Comparison of ENCODE assay signal across 8 mouse cellular contexts in genomic region chr7:123499481-123500238, GRCm38 (mm10). TPM values are rescaled to one million over a fixed set of nuclear protein-coding genes. Genes with fewer than 3 reads are reported as not detected.
DNase-seq lines count a peak whose midpoint lies in the region; ATAC-seq and TF ChIP-seq lines count a peak whose summit lies in the region.

No protein-coding gene starts in this region.

- TF ChIP-seq EP300 in heart, postnatal 0 days (IDR thresholded peaks at IDR 0.05; ENCODE audit: low read depth): no peak

- DNase-seq in layer of hippocampus, adult 2 months (ENCODE audit: low spot score in 2 of 2): peak in 1 of 2 experiments; percentile 23
- DNase-seq in layer of hippocampus, postnatal 25 days (ENCODE audit: extremely low spot score in 1 of 2, low spot score in 1 of 2): no peak
- peak; percentile 56 to 64 for DNase-seq in cerebellum, postnatal 14 days
- no peak for DNase-seq in heart, postnatal 0 days (ENCODE audit: low spot score)
- no peak for DNase-seq in liver, embryonic 11.5 days (ENCODE audit: low spot score)
- DNase-seq in telencephalon, adult 2 months (ENCODE audit: low read depth, low spot score): peak; percentile 15
- no peak for DNase-seq in spleen, postnatal 14 days (ENCODE audit: low spot score in 2 of 2)
- no peak for DNase-seq in kidney, adult 8-10 months

- H3K4me1 ChIP-seq in heart, postnatal 0 days (ENCODE audit: control insufficient read depth, insufficient read depth): peaks cover 6% of the 10 kb centered on the region; the same call in 1 of the 2 replicates
- no peaks in the 10 kb centered on the region; the same call in 1 of the 2 replicates for H3K4me1 ChIP-seq in liver, embryonic 11.5 days (replicated peaks; ENCODE audit: control insufficient read depth, insufficient read depth, low read length)

- ATAC-seq in heart, postnatal 0 days (ENCODE audit: insufficient read depth, low read depth): no peak
- ATAC-seq in liver, embryonic 11.5 days (replicated peaks; ENCODE audit: low FRiP score): no peak

- peak overlapping the region; percentile 43 for H3K9ac ChIP-seq in heart, postnatal 0 days (replicated peaks; ENCODE audit: low read depth, low read length)
- H3K9ac ChIP-seq in liver, embryonic 11.5 days (ENCODE audit: low read depth, low read length): peak overlapping the region; percentile 50; the same call in 1 of the 2 replicates

- no peaks in the 10 kb centered on the region for H3K27me3 ChIP-seq in heart, postnatal 0 days (ENCODE audit: control insufficient read depth, insufficient read depth, low read length)
- peaks cover 12% of the 10 kb centered on the region for H3K27me3 ChIP-seq in liver, embryonic 11.5 days (replicated peaks; ENCODE audit: control insufficient read depth, insufficient read depth, low read length)

- WGBS in heart, postnatal 0 days: 42% methylated on average over 19 of the region's 19 CpGs
- 46% methylated on average over 19 of the region's 19 CpGs for WGBS in liver, embryonic 11.5 days

- no peaks in the 10 kb centered on the region for H3K36me3 ChIP-seq in heart, postnatal 0 days (replicated peaks; ENCODE audit: control insufficient read depth, insufficient read depth, low read length)
- H3K36me3 ChIP-seq in liver, embryonic 11.5 days (ENCODE audit: control insufficient read depth, insufficient read depth, low read length): no peaks in the 10 kb centered on the region

- H3K4me3 ChIP-seq in layer of hippocampus, adult 2 months: peak overlapping the region; percentile 81
- peak overlapping the region; percentile 54 for H3K4me3 ChIP-seq in heart, postnatal 0 days (ENCODE audit: low read depth, low read length)
- H3K4me3 ChIP-seq in liver, embryonic 11.5 days (ENCODE audit: low read depth, low read length): peak overlapping the region; percentile 59

- peak overlapping the region; percentile 97 for H3K27ac ChIP-seq in layer of hippocampus, adult 2 months
- H3K27ac ChIP-seq in heart, postnatal 0 days (ENCODE audit: low read depth): no peak overlapping the region
- H3K27ac ChIP-seq in liver, embryonic 11.5 days (ENCODE audit: low read depth, low read length): no peak overlapping the region

- H3K9me3 ChIP-seq in heart, postnatal 0 days (replicated peaks; ENCODE audit: control insufficient read depth, low read length): no peaks in the 10 kb centered on the region
- no peaks in the 10 kb centered on the region for H3K9me3 ChIP-seq in liver, embryonic 11.5 days (ENCODE audit: control insufficient read depth, low read length)

- H3K4me2 ChIP-seq in heart, postnatal 0 days (ENCODE audit: low read depth, low read length): peak overlapping the region; percentile 88
- peak overlapping the region; percentile 84 for H3K4me2 ChIP-seq in liver, embryonic 11.5 days

- no peak for TF ChIP-seq CTCF in layer of hippocampus, adult 2 months (conservative IDR thresholded peaks at IDR 0.05)
- TF ChIP-seq CTCF in heart, postnatal 0 days (IDR thresholded peaks at IDR 0.05; ENCODE audit: low read depth): no peak

RNA-seq across cellular contexts. Expression of gene Zkscan2, which starts 0.6 kb away (rescaled TPM):
- total RNA-seq in layer of hippocampus, adult 2 months (2021): 10 to 100 TPM; 19.9 to 25.8 TPM
- total RNA-seq in layer of hippocampus, postnatal 25 days (2021): 10 to 100 TPM; 14.2 to 25.9 TPM
- total RNA-seq in heart, postnatal 0 days (2014; rRNA removed; ENCODE audit: low replicate concordance): 0.15 and 4.1 TPM in 2 replicates
- 0.22 and 0.48 TPM in 2 replicates for polyA plus RNA-seq in heart, postnatal 0 days (2015; fragmentation: Nextera tagmentation; extraction: Ambion mirVana)
- 0.90 and 0.93 TPM in 2 replicates for polyA plus RNA-seq in liver, embryonic 11.5 days (2014; fragmentation: Nextera tagmentation; extraction: Ambion mirVana)

RNA-seq across cellular contexts. Expression of gene Aqp8, which starts 37.6 kb away (rescaled TPM):
- total RNA-seq in layer of hippocampus, adult 2 months (2021): not detected
- not detected for total RNA-seq in layer of hippocampus, postnatal 25 days (2021)
- total RNA-seq in heart, postnatal 0 days (2014; rRNA removed; ENCODE audit: low replicate concordance): 2.9 TPM in 1 of 2 replicates, not detected in the other
- polyA plus RNA-seq in heart, postnatal 0 days (2015; fragmentation: Nextera tagmentation; extraction: Ambion mirVana): 0.92 and 1.0 TPM in 2 replicates
- polyA plus RNA-seq in liver, embryonic 11.5 days (2014; fragmentation: Nextera tagmentation; extraction: Ambion mirVana): 2.5 and 3.5 TPM in 2 replicates

Comparison
In these comparisons a context has a peak if more than half of its experiments do, and no peak if none do; other contexts are left out.
1. DNase-seq: peak in cerebellum, postnatal 14 days (2 of 2) and telencephalon, adult 2 months (single experiment); none in layer of hippocampus, postnatal 25 days (0 of 2), heart, postnatal 0 days (single experiment), liver, embryonic 11.5 days (single experiment), spleen, postnatal 14 days (0 of 2) and kidney, adult 8-10 months (0 of 2).
2. Peak in every context shown above with its lines, with median percentiles within 50 percentile points of each other: H3K4me3 ChIP-seq.